Mouse (Mus musculus): ENCODE data around the gene Bpnt1. TPM values are rescaled to one million over a fixed set of nuclear protein-coding genes. Genes with fewer than 3 reads are reported as not detected.

Gene Bpnt1
- total RNA-seq, 2 experiments from 2014 or later: 57.3 to 64.4 TPM

DNA sequence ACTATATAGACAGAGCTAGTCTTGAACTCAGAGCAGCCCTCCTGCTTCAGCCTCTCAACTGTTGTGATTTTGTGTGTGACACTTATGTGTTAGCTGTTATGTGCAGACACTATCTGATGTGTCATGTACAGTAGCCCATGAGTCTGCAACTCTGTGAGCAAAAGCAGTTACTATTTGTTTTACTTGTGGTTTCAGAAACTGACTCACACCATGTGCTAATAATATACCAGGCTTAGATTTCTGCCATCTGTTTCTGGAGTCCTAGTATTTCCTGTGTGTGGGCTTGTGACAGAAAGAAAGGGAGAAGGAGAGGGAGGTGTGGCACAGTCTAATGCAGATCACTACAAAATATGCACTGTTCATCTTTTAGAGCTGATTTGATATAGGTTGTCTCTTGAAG lies 44.4 kb downstream of the Bpnt1 start:
- no peak for DNase-seq (ENCODE audit: low spot score in 2 of 2)

GRCm38 (mm10) chr1:185377429-185377828 lies 45.5 kb downstream of the Bpnt1 start:
- no peak for DNase-seq (ENCODE audit: low spot score in 2 of 2)

- DNase-seq (ENCODE audit: low spot score in 2 of 2): no peak
Measured at GRCm38 (mm10) chr1:185401615-185402014, 69.7 kb downstream of the Bpnt1 start.

DNA sequence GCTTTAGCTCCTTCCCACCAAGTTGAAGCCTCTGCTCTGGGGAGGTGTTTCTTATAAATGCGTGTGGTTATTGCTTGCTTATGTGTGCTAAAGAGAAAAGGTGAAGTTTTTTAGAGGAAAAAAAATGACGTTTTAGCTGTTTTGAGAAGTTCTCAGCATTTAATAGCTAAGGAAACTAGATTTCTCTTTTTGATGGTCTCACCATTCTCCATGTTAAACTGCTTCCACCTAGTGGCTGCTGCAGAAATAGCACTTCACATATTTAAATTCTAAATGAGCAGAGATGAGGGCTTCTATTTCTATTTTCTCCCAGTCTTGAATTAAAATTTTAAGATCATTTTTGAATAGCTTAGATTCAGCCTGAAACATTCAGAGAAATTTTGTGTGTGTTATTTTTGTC lies 72.1 kb downstream of the Bpnt1 start:
- DNase-seq (ENCODE audit: low spot score in 2 of 2): no peak

DNA sequence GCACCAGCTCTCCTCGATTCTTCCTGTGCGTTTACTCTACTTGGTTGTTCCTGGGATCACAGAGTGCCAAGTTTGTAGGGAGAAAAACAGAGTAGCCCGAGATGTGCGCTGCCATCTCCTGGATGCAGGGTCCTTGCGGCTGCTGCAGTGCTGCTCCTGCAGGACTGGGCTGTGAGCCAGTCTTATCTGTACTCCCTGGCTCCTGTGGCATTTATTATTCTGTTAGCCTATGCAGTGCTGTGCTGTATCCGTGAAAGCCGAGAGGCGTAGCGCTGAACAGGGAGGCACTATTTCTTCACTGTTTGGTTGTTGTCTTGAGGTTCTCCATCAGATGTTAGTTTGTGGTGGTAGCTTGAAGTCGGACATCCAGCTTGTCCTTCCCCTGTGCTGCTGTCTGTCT lies 74.0 kb downstream of the Bpnt1 start:
- no peak for DNase-seq (ENCODE audit: low spot score in 2 of 2)

Small RNA genes within 50 kb of the gene (microRNA-seq; reads per million reads assigned to microRNA genes)
- gene Mir194-1: not detected
- gene Mir215: 6.8 reads per million, percentile 18 among the genes with 10 or more reads in this experiment

Other genes starting within 250 kb of the Bpnt1 start
- gene Rab3gap2, start 128.0 kb upstream of the Bpnt1 start, total RNA-seq (2021): 10 to 100 TPM; 45.9 to 51.1 TPM
- gene Iars2, start 2.8 kb upstream of the Bpnt1 start, total RNA-seq (2021): 100 to 1,000 TPM in 1 of 2 experiments, 10 to 100 TPM in 1; 95.2 to 101 TPM
- 100 to 1,000 TPM in 1 of 2 experiments, 10 to 100 TPM in 1; 98.2 to 108 TPM for gene Eprs, start 30.9 kb downstream of the Bpnt1 start, total RNA-seq (2021)
- gene Slc30a10, start 122.7 kb downstream of the Bpnt1 start, total RNA-seq (2021): 1 to 10 TPM in 1 of 2 experiments, under 1 TPM in 1; 0.76 to 2.6 TPM

Data from adrenal gland, postnatal 4 days (tissue).